Mouse (Mus musculus) kidney, adult 2 months (tissue): ENCODE results near the gene Faim2. TPM values are rescaled to one million over a fixed set of nuclear protein-coding genes. Genes with fewer than 3 reads are reported as not detected.

ENCODE experiments used
- DNase-seq: peaks from one replicate; pipeline ENCODE4 v3.0.0; 2021
- H3K27ac ChIP-seq: fragments of 200-500 bp; 2 replicates; pipeline ENCODE4 v1.5.1; 2012; ENCODE audit warnings: low read depth, low read length, control low read depth, inconsistent platforms; ENCODE audit not compliant: insufficient read depth
- H3K27me3 ChIP-seq: fragments of 200-500 bp; replicated peaks from 2 replicates; pipeline ENCODE4 v1.6.1; 2012; ENCODE audit warnings: mild to moderate bottlenecking, moderate library complexity, low read length, inconsistent platforms; ENCODE audit not compliant: control insufficient read depth, insufficient read depth
- H3K36me3 ChIP-seq: fragments of 200-500 bp; 2 replicates; pipeline ENCODE4 v1.6.1; 2012; ENCODE audit warnings: mild to moderate bottlenecking, moderate library complexity, low read length, inconsistent platforms; ENCODE audit not compliant: control insufficient read depth, insufficient read depth
- H3K4me1 ChIP-seq: fragments of 200-500 bp; 2 replicates; pipeline ENCODE4 v1.6.1; 2011; ENCODE audit warnings: low read length; ENCODE audit not compliant: control insufficient read depth, insufficient read depth
- H3K4me3 ChIP-seq: fragments of 200-500 bp; 2 replicates; pipeline ENCODE4 v1.5.1; 2011; ENCODE audit warnings: mild to moderate bottlenecking, low read depth, low read length, control low read depth; ENCODE audit not compliant: insufficient read depth
- CTCF ChIP-seq: fragments of 200-500 bp; conservative IDR thresholded peaks from 2 replicates; pipeline ENCODE4 v1.5.1; 2011; ENCODE audit warnings: low read depth, mild to moderate bottlenecking, control low read depth, low read length, moderate library complexity, mixed read lengths; ENCODE audit not compliant: insufficient read depth, insufficient read length
- POLR2A ChIP-seq: fragments of 200-500 bp; IDR thresholded peaks from one replicate; pipeline ENCODE4 v1.6.1; 2011; ENCODE audit warnings: low read depth, low read length, control low read depth
- WGBS: fragments of 180-500 bp; shearing (Covaris S2); methylation state at CpG from one replicate; pipeline ENCODE4 v1.1.7; 2018; 5-methylcytosine and 5-hydroxymethylcytosine counted together
- polyA plus RNA-seq: library from polyadenylated mRNA; depleted of rRNA; stranded (reverse); fragments of >200 nt; gene quantifications from 2 replicates; pipeline ENCODE4 v1.2.3, GENCODE M21; 2012

Faim2 gene
- polyA plus RNA-seq, 1 experiment = 1.3 TPM

DNA sequence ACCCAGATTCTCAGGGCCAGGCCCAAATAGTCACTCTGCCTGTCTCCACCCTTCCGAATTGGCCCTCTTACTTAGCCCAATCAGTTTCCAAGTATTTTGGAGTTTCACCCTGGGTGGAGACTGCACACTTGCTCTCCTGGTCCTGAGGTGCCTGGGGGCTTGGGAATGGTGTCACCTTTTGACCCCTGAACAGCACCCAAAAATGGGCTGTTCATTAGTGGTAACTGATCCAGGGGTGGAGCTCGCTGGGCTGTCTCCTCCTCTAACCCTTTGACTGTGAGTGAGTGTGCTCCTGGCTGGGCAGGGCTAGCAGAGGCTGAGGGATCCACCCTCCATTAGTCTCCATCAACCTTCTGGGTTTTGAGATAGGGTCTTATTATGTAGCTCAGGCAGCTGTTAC lies 21.9 kb upstream of the Faim2 start:
- WGBS = 57% methylated on average over 2 of the region's 2 CpGs
- no peaks in the 10 kb centered on the region for H3K27me3 ChIP-seq
- no peak overlapping the region for H3K27ac ChIP-seq
- H3K4me3 ChIP-seq = no peak overlapping the region
- no peak for DNase-seq
- H3K36me3 ChIP-seq = no peaks in the 10 kb centered on the region
- TF ChIP-seq CTCF (no peak), POLR2A (no peak)
- no peaks in the 10 kb centered on the region for H3K4me1 ChIP-seq

DNA sequence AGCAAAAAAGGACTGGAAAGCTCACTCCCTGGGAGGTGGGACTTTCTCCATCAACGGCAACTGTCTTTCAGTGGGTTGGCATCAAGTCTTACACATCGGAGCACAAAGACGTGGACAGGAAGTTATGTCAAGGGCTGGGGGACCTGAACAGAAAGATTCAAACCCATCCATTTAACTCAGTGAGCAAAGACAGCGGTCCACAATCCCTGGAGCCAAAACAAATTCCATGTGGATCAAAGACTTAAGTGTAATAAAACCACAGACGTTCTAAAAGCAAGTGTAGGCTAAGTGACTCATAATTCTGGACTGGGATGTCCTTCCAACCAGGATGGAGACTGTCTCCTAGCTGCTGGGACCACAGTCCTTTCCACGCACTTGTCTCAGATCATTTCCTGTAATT lies 19.8 kb upstream of the Faim2 start:
- Histone ChIP-seq H3K27me3 (no peaks in the 10 kb centered on the region), H3K4me1 (no peaks in the 10 kb centered on the region), H3K36me3 (no peaks in the 10 kb centered on the region), H3K27ac (no peak overlapping the region), H3K4me3 (no peak overlapping the region)
- TF ChIP-seq POLR2A (no peak), CTCF (no peak)
- 66% methylated on average over 6 of the region's 6 CpGs for WGBS
- no peak for DNase-seq

DNA sequence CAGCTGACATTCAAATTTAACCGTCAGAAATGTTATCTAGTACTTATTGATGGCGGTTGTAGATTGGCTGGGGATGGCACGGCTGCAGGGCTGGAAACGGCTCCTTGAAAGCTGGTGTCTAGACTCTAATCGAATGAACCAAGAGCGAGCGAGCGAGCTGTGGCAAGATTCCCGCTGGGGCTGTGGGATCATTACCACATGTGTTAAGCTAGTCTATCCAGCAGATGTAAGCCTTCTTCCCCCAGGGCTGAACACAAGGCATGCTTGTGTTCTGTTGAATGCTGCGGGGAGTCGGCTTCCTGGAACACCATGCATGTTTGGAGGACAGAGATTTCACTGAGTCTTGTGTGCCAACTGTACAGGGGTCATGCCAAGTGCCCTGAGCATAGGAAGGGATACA lies 18.6 kb upstream of the Faim2 start:
- H3K4me1 ChIP-seq = no peaks in the 10 kb centered on the region
- WGBS = 85% methylated on average over 11 of the region's 11 CpGs
- TF ChIP-seq CTCF (no peak), POLR2A (no peak)

DNA sequence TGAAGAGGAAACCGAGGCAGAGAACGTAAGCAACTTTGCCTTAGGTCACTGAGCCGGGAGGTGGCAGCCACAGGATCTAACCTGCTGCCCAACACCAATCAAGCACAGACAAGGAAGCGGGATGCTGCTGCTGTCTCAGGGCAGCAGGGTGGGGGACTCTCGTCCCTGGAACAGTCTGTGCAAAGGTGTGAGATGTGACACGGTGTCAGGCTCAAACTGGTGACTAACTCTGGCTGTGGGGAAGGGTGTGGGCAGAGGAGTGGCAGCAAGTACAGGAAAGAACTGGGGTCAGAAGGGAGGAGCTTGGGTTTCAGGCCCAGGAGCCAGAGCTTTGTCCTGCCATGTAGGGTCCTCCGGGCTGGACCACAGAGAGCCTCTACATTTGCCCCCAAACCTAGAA lies 16.1 kb upstream of the Faim2 start:
- WGBS = 50% methylated on average over 7 of the region's 7 CpGs
- Histone ChIP-seq H3K4me3 (no peak overlapping the region), H3K36me3 (no peaks in the 10 kb centered on the region), H3K27me3 (no peaks in the 10 kb centered on the region), H3K27ac (no peak overlapping the region), H3K4me1 (no peaks in the 10 kb centered on the region)
- TF ChIP-seq CTCF (no peak), POLR2A (no peak)
- DNase-seq = no peak

More for the DNA sequence above, 18.6 kb upstream of the Faim2 start:
- DNase-seq = no peak
- Histone ChIP-seq H3K27ac (no peak overlapping the region), H3K36me3 (no peaks in the 10 kb centered on the region), H3K27me3 (no peaks in the 10 kb centered on the region), H3K4me3 (no peak overlapping the region)

GRCm38 (mm10) chr15:99539891-99540290 lies 11.9 kb upstream of the Faim2 start:
- Histone ChIP-seq H3K4me1 (no peaks in the 10 kb centered on the region), H3K27ac (no peak overlapping the region), H3K4me3 (no peak overlapping the region), H3K36me3 (no peaks in the 10 kb centered on the region), H3K27me3 (no peaks in the 10 kb centered on the region)
- WGBS = 83% methylated on average over 8 of the region's 8 CpGs
- peak; percentile 30 for DNase-seq
- TF ChIP-seq POLR2A (no peak), CTCF (no peak)

DNA sequence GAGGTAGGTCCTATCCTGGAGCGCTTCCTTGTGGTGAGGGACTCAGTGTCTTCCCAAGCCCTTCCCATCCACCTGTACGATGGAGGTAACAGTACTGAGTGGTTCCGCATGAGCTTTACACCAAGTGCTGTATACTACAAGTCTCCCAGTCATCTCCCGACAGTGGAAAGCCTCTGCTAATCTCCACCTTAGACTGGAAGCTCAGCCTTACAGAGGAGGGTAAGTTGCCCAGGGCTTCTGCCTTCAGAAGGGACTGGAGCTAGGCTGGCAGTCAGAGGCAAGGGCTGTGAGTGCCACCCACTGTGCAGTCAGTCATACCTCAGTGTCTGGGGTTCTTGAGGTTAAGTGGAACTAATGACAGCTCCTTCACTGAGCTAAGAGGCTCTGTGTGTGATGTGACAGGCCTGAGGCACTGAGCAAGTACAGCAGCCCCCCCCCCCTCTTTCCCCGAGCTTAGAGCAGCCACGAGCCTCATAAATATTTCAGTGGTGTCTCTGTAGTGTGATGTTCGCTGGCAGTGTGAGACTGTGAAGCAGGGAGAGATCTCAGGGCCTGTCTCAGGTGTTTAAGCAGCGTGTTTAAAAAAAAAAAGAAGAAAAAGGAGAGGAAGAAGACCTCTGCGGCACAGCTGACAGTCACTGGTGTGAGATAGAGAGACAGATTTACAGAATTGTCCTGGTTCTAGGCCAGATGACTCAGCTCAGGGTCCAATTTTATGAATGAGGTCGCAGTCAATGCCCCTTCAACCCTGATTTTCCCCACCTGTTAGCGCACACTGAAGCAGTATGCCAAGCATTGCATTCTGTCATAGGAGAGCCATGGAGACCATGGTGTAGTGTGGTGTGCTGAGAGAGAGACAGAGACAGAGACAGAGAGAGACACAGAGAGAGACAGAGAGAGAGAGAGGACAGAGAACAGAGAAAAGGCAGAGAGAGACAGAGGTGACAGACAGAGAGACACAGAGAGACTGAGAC lies 9.2 kb upstream of the Faim2 start:
- TF ChIP-seq CTCF (no peak), POLR2A (no peak)
- Histone ChIP-seq H3K36me3 (no peaks in the 10 kb centered on the region), H3K4me1 (no peaks in the 10 kb centered on the region), H3K27me3 (no peaks in the 10 kb centered on the region), H3K27ac (no peak overlapping the region), H3K4me3 (no peak overlapping the region)
- DNase-seq = no peak
- WGBS = 56% methylated on average over 11 of the region's 11 CpGs

GRCm38 (mm10) chr15:99532023-99532422 lies 4.1 kb upstream of the Faim2 start:
- Histone ChIP-seq H3K4me3 (no peak overlapping the region), H3K36me3 (no peaks in the 10 kb centered on the region), H3K27me3 (no peaks in the 10 kb centered on the region), H3K4me1 (no peaks in the 10 kb centered on the region), H3K27ac (no peak overlapping the region)
- 54% methylated on average over 3 of the region's 3 CpGs for WGBS
- no peak for TF ChIP-seq CTCF
- no peak for DNase-seq
